Mouse (Mus musculus) MN1 (cell line): ENCODE measurements around the gene Notum.

Source experiments
- DNase-seq: peaks from one replicate; pipeline ENCODE4 v3.0.0-alpha.2; 2016; ENCODE audit warnings: low spot score

Notum gene

GRCm38 (mm10) chr11:120661076-120661460 is at the start of gene Notum:
Notum (minus strand) TSS chr11:120661175.
- DNase-seq, result no peak

GRCm38 (mm10) chr11:120710672-120711071 is 49.7 kb upstream of the Notum start:
- no peak for DNase-seq

GRCm38 (mm10) chr11:120709551-120709950 is 48.6 kb upstream of the Notum start:
- no peak for DNase-seq

GRCm38 (mm10) chr11:120707969-120708368 is 47.0 kb upstream of the Notum start:
- DNase-seq, result no peak

GRCm38 (mm10) chr11:120707225-120707624 is 46.2 kb upstream of the Notum start:
- DNase-seq, result peak; percentile 37

GRCm38 (mm10) chr11:120706120-120706519 is 45.1 kb upstream of the Notum start:
- no peak for DNase-seq

GRCm38 (mm10) chr11:120704486-120705325 is 43.7 kb upstream of the Notum start:
- DNase-seq, result peak; percentile 35

- peak; percentile 51 for DNase-seq
Observed at GRCm38 (mm10) chr11:120703696-120704454, 42.9 kb upstream of the Notum start.

- peak; percentile 91 for DNase-seq
Observed at GRCm38 (mm10) chr11:120697741-120698140, 36.8 kb upstream of the Notum start.

- DNase-seq, result no peak
Observed at GRCm38 (mm10) chr11:120696568-120696967, 35.6 kb upstream of the Notum start.

- no peak for DNase-seq
Observed at GRCm38 (mm10) chr11:120695641-120696040, 34.7 kb upstream of the Notum start.

GRCm38 (mm10) chr11:120695184-120695583 is 34.2 kb upstream of the Notum start:
- no peak for DNase-seq

GRCm38 (mm10) chr11:120693461-120693860 is 32.5 kb upstream of the Notum start:
- no peak for DNase-seq

GRCm38 (mm10) chr11:120692471-120693011 is 31.6 kb upstream of the Notum start:
- no peak for DNase-seq

GRCm38 (mm10) chr11:120689365-120689764 is 28.4 kb upstream of the Notum start:
- DNase-seq, result no peak

- no peak for DNase-seq
Observed at GRCm38 (mm10) chr11:120686650-120687272, 25.8 kb upstream of the Notum start.

- DNase-seq, result no peak
Observed at GRCm38 (mm10) chr11:120684660-120685059, 23.7 kb upstream of the Notum start.

GRCm38 (mm10) chr11:120684086-120684485 is 23.1 kb upstream of the Notum start:
- DNase-seq, result no peak

- no peak for DNase-seq
Observed at GRCm38 (mm10) chr11:120683536-120683935, 22.6 kb upstream of the Notum start.

GRCm38 (mm10) chr11:120682683-120683082 is 21.7 kb upstream of the Notum start:
- DNase-seq, result no peak

- DNase-seq, result peak; percentile 69
Observed at GRCm38 (mm10) chr11:120679909-120680308, 18.9 kb upstream of the Notum start.

- DNase-seq, result no peak
Observed at GRCm38 (mm10) chr11:120676951-120677350, 16.0 kb upstream of the Notum start.
